Mouse (Mus musculus) thymus, adult 2 months (tissue): ENCODE results near the gene Stard5.

ENCODE experiments used
- CTCF ChIP-seq: fragments of 200-500 bp; IDR thresholded peaks from 2 replicates; pipeline ENCODE4 v1.5.1; 2012; ENCODE audit warnings: mild to moderate bottlenecking, control low read depth, low read length, moderate library complexity, borderline replicate concordance; ENCODE audit not compliant: control insufficient read depth, poor library complexity, insufficient read depth; ENCODE audit errors: extremely low read depth
- POLR2A ChIP-seq: fragments of 200-500 bp; IDR thresholded peaks from 2 replicates; pipeline ENCODE4 v1.6.1; 2012; ENCODE audit warnings: mild to moderate bottlenecking, low read length, control low read depth, moderate library complexity; ENCODE audit not compliant: control insufficient read depth, poor library complexity, insufficient read depth; ENCODE audit errors: extremely low read depth

- TF ChIP-seq CTCF (no peak), POLR2A (no peak)
These were observed 45.5 kb downstream of the Stard5 start for GRCm38 (mm10) chr7:83677296-83677695.
